Mouse (Mus musculus): ENCODE measurements around the gene Ddx3x.
A peak's percentile ranks its signal among the peaks of the same experiment; 100 is the strongest.
"Not testable (repeated sequence)": the region's sequence is repeated elsewhere in the genome, so short reads cannot be mapped to it uniquely, and the experiment has no call there.

The Ddx3x gene

GRCm38 (mm10) chrX:13280409-13281328 is at the start of gene Ddx3x:
TSS of gene Ddx3x (plus strand) at chrX:13280970.
- peak; percentile 87 to 95 for DNase-seq (ENCODE audit: low spot score in 2 of 2)

- DNase-seq (ENCODE audit: low spot score in 2 of 2): no peak
These were observed 49.5 kb upstream of the Ddx3x start for GRCm38 (mm10) chrX:13231243-13231642.

DNA sequence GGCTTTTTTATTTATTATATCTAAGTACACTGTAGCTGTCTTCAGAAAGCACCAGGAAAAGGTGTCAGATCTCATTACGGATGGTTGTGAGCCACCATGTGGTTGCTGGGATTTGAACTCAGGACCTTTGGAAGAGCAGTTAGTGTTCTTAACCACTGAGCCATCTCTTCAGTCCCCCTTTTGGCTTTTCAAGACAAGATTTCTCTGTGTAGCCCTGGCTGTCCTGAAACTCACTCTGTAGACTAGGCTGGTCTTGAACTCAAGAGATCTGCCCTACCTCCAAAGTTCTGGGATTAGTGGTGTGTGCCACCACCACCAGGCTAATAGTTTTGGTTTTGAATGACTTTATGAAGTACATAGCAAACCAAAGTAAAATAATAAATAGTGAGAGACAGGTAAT is 47.9 kb upstream of the Ddx3x start:
- not testable (repeated sequence) for DNase-seq (ENCODE audit: low spot score in 2 of 2)

DNA sequence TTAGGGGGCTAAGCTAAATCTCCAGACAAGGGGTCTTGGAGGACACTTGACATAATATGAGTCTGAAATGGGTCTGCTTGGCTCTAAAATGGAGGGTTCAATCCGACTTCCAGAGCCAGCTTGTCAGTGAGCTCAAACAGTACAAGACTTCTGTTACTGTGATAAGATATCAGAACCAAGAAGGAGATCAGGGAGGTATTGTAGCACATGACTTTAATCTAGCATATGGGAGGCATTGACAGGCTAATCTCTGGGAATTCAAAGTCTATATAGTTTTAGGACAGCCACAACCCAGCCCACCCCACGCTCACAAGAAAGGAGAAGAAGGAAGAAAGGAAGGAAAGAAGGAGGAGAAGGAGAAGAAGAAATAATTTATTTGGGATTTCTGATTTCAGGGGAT is 47.1 kb upstream of the Ddx3x start:
- no peak for DNase-seq (ENCODE audit: low spot score in 2 of 2)

GRCm38 (mm10) chrX:13234709-13235108 is 46.1 kb upstream of the Ddx3x start:
- DNase-seq (ENCODE audit: low spot score in 2 of 2): no peak

DNA sequence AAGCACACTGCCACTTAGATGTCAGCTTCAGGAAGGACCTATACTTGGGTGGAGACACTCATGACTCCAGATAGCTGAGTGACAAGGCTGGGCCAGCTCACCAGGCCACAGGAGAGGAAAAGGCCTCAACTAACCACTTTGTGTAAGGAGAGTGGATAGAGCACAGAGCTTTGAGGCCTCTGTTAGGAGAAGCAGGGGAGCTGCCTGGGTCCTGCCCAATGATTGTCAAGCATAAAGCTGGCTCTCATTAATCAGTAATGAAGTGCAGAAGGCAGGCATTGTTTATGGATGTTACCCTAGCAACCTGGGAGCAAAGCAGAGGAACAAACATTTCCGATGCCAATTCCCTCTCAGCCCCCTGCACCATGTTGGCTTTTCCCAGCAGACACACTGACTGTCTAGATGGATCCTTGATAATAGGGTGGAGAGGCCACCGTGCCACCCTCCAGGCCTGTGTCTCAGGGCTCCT is 44.6 kb upstream of the Ddx3x start:
- DNase-seq (ENCODE audit: low spot score in 2 of 2): no peak

DNA sequence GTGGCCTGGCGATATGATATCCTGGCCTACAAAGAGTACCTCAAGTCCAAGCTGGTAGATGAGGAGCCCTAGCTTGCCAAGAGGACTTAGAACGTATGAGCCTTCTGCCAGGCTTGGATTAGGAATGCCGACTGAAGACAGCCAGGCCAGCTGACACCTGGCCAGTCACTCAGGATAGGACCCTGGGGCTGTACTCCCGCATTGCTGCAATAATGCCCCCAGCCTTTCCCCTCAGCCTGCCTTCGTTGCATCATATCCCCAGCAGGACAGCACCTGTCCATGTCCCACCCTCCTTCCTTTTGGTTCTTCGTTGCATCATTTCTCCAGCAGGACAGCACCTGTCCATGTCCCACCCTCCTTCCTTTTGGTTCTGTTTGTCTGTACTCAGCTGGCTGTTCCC is 41.3 kb upstream of the Ddx3x start:
- DNase-seq (ENCODE audit: low spot score in 2 of 2): no peak

- DNase-seq (ENCODE audit: low spot score in 2 of 2): no peak
These were observed 39.9 kb upstream of the Ddx3x start for GRCm38 (mm10) chrX:13240646-13241425.

DNA sequence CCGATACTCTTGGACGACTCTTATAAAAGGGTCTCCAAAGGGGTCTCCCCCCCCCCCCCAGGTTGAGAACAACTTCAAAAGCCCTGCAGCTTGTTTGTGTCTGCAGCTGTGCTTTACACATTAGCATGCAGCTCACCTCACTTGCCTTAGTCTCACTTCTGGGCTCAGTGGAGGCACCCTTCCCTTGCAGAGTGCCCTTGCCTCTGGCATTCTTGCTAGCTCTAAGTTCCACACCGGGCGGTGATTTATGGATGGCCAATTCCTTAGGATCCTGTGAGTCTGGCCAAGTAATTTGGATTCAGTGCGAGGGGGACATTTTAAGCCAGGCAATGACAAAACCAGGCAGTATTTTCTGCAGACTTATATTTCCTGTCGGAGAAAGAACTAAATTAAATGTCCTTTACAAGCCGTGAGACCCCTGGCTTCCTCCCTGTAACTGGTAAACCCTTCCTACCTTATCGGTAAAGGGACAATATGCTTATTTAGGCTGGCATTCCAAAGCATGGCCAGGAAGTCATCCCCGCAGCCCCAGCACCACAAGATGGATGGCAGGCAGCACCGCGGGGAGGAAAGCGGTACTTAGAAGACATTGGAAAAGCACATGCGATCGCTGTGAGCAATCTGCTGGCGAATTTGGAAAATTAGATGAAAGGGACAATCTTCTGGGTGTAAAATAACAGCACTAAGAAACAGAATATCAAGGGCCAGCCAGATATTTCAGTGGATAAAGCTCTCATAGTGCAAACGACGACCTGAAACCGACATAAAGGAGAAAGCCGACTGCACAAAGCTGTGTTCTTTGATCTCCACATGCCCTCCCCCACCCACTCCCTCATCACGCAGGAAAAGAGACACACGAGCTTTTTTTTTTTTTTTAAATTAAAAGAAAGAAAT is 39.1 kb upstream of the Ddx3x start:
- peak; percentile 19 for DNase-seq (ENCODE audit: low spot score in 2 of 2)

- peak; percentile 73 to 75 for DNase-seq (ENCODE audit: low spot score in 2 of 2)
These were observed 38.3 kb upstream of the Ddx3x start for GRCm38 (mm10) chrX:13242320-13243096.

- DNase-seq (ENCODE audit: low spot score in 2 of 2): no peak
These were observed 37.3 kb upstream of the Ddx3x start for GRCm38 (mm10) chrX:13243133-13244123.

DNA sequence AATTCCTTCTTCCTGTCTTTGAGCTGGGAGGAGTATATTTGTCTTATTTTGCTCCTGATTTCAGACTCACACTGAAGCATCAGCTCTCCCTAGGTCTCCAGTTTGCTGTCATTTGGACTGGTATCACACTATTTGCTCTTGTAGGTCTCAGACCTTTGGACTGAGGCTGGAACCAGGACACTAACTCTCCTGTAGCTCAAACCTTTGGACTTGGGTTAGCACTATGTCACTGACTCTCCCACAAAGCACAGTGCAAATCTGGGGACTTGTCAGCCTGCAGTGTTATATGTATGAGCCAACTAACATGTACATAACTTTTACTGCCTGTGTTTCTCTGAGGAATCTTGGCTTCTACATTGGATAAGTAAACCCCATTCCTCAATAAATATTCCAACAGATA is 36.2 kb upstream of the Ddx3x start:
- DNase-seq (ENCODE audit: low spot score in 2 of 2): no peak

DNA sequence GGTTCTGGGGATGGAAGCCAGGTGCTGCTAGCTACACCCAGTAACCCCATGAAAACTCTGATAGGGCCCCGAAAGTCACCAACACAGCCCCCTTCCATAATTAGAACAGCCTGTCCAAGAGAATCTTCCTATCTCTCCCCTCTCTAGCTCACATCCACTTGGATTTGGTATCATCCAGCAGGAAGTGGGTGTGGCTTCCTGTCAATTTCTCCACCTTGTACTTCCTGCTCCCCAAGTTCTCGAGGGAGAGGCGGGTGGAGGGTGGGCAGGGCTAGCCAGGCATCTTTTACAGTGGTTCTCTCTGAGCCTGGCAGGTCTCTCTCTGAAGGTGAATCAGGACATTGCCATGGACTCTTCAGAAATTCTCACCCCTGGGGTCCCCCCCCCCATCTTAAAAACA is 35.7 kb upstream of the Ddx3x start:
- no peak for DNase-seq (ENCODE audit: low spot score in 2 of 2)

DNA sequence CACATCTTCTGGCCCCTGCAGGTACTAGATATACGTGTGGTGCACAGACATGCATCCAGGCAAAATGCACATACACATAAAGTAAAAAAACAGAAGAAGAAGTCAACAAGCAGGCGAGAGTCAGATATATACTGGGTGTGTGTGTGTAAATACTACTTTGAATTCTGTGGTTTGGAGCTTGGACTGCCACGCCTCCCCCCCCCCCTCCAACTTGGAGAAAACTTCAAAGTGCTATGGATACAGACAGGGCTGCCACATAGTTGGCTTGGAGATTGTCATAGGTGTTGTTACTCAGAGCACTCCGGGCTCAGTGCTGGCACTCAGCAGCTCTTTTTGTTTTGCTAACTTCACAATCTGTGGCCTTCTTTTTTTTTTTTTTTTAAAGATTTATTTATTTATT is 29.1 kb upstream of the Ddx3x start:
- no peak for DNase-seq (ENCODE audit: low spot score in 2 of 2)

DNA sequence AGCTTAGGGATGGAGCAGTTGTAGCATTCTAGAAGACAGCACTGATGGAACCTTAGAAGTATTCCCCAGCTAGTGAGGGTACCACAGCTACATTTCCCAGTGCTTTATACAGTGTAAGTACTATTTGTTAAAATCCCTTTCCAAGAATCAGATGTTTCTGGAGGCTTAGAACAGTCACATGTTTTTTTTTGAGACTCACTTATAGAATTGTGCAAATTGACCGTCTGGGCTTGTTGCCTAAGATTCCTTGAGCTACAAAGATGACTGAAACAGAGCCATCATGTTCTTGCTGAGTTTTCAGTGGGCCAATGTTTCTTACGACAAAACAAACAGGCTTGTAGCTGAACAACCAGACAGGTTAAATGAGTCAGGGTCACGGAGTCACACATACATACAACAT is 26.5 kb upstream of the Ddx3x start:
- DNase-seq (ENCODE audit: low spot score in 2 of 2): no peak

GRCm38 (mm10) chrX:13263356-13263755 is 17.4 kb upstream of the Ddx3x start:
- DNase-seq (ENCODE audit: low spot score in 2 of 2): no peak

DNA sequence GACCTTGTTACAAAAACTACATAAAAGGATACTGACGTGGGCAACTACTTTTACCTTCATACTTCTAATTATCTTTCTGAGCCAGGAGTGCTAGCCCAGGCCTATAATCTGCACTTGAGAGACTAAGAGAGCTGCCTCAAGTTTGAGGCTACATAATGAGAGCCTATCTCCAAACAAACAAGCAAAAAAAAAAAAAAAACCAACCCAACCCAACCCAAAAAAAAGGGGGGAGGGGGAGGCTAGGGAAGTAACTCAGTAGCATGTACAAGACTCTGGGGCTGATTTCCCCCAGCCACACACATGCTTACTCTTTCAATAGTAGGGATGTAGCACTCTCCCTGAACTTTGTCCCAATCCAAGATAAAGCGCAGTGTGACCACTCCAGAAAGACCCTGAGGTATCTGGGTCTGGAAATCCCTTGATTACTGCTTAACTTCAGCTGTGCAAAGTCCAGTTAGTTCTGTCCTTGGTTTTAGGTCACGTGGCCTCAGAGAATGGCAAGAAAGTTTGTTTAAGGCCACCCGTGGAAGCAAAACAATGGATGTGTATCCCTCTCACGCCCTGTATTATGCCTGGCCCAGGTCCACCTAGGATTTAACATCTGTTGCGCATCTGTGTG is 5.1 kb upstream of the Ddx3x start:
- DNase-seq (ENCODE audit: low spot score in 2 of 2): no peak

DNA sequence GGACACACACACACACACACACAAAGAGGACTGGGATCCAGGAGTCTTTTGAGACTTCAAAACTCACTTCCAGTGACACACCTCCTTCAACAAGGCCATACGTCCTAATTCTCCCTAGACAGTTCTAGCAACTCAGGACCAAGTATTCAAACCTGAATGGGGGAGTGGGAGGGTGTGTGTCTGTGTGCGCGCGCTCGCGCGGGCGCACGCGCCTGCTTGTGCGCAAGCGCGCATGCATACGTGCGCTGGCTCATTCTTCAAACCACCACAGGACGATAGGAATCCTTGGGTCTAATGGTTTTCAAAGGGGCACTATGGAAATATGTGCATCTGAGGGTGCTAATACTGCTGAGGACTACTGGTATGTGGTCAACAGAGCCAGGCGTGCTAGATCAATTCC is 1.8 kb upstream of the Ddx3x start:
- no peak for DNase-seq (ENCODE audit: low spot score in 2 of 2)

GRCm38 (mm10) chrX:13280037-13280408 is 747 bp upstream of the Ddx3x start:
- peak; percentile 33 to 50 for DNase-seq (ENCODE audit: low spot score in 2 of 2)

All from frontal cortex, postnatal 36 days (tissue).